Mouse (Mus musculus) cortical plate, adult 2 months (tissue): Measurements from ENCODE around the gene Tbc1d16.
"Not testable (repeated sequence)": the region's sequence is repeated elsewhere in the genome, so short reads cannot be mapped to it uniquely, and the experiment has no call there.

Source experiments
- CTCF ChIP-seq: fragments of 200-500 bp; IDR thresholded peaks from 2 replicates; pipeline ENCODE4 v1.5.1; 2011; ENCODE audit warnings: mild to moderate bottlenecking, control low read depth, low read length; ENCODE audit not compliant: insufficient read depth; ENCODE audit errors: extremely low read depth
- POLR2A ChIP-seq: fragments of 200-500 bp; IDR thresholded peaks from 2 replicates; pipeline ENCODE4 v1.6.1; 2011; ENCODE audit warnings: mild to moderate bottlenecking, low read length, control low read depth; ENCODE audit not compliant: insufficient read depth; ENCODE audit errors: extremely low read depth

DNA sequence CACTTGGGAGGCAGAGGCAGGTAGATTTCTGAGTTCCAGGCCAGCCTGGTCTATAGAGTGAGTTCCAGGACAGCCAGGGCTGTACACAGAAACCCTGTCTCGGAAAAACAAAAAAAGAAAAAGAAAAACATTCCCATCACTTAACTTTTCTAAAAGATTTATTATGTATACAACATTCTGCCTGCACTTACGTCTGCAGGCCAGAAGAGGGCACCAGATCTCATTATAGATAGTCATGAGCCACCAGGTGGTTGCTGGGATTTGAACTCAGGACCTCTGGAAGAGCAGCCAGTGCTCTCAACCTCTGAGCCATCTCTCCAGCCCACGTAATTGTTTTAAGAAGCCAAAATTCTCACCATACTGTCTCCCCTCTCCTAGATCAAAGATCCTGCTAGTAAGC is 44.2 kb upstream of the Tbc1d16 start:
- TF ChIP-seq POLR2A: not testable (repeated sequence)
- TF ChIP-seq CTCF: peak; percentile 31
